Mouse (Mus musculus): ENCODE measurements around the gene Zfp580. TPM values are rescaled to one million over a fixed set of nuclear protein-coding genes. Genes with fewer than 3 reads are reported as not detected.
"Not testable (repeated sequence)": the region's sequence is repeated elsewhere in the genome, so short reads cannot be mapped to it uniquely, and the experiment has no call there.

Zfp580 gene
- polyA plus RNA-seq, 1 experiment: 36.9 TPM

DNA sequence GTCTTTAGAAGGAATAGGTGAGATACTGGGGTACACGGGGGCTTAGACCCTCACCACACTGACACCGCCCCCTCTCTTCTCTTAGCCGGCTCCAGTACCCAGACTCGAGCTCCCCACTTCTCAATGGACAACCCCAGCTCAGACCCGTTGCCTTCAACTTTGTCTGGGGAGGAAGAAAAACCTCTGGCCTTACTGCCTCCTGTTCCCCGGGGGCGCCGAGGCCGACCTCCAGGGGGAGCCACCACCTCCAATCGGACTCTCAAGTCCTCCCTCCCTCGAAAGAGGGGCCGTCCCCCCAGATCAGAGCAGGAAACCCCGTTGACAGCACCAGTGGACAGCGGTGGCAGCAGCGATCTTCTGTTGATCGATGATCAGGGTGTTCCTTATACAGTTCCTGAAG, 34.0 kb upstream of the Zfp580 start:
- Histone ChIP-seq H3K27ac (ENCODE audit: insufficient read depth, low read length) (no peak overlapping the region), H3K4me3 (ENCODE audit: insufficient read depth, low read length) (no peak overlapping the region), H3K4me1 (ENCODE audit: control insufficient read depth, insufficient read depth, low read length) (no peaks in the 10 kb centered on the region)
- TF ChIP-seq POLR2A (IDR thresholded peaks at IDR 0.05; ENCODE audit: extremely low read depth, insufficient read depth, low read length) (no peak), CTCF (IDR thresholded peaks at IDR 0.05; ENCODE audit: extremely low read depth, insufficient read depth, low read length) (no peak)

DNA sequence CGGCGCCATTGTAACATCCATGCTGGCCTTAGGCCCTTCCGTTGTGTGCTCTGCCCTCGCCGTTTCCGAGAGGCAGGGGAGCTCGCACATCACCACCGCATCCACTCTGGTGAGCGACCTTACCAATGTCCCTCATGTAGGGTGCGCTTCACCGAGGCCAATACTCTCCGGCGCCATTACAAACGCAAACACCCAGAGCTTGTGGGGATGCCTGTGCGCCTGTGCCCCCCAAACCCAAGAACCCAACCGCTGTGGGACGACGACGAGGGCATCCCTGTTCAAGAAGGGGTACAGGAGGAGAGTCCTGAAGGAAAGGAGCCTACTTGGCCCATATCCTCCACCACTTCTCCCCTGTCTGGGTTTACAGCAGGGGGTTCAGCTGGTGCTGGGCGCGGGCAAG, 33.4 kb upstream of the Zfp580 start:
- H3K4me3 ChIP-seq (ENCODE audit: insufficient read depth, low read length): no peak overlapping the region
- H3K27ac ChIP-seq (ENCODE audit: insufficient read depth, low read length): no peak overlapping the region
- H3K4me1 ChIP-seq (ENCODE audit: control insufficient read depth, insufficient read depth, low read length): no peaks in the 10 kb centered on the region; the same call in 1 of the 2 replicates
- no peak for TF ChIP-seq CTCF (IDR thresholded peaks at IDR 0.05; ENCODE audit: extremely low read depth, insufficient read depth, low read length)

DNA sequence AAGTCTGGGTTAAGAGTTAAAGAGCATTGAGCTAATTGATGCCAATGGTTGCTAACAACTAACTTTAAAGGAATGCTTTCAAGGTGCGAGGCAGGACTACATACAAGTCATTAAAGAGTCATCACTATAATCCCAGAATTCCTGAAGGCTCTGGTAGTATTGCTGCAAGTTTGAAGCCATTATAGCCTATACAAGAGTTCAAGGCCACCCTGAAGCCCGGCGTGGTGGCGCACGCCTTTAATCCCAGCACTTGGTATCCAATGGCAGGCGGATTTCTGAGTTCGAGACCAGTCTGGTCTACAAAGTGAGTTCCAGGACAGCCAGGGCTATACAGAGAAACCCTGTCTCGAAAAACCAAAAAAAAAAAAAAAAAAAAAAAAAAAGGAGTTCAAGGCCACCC, 31.8 kb upstream of the Zfp580 start:
- not testable (repeated sequence) for H3K27ac ChIP-seq (ENCODE audit: insufficient read depth, low read length); H3K4me1 ChIP-seq (ENCODE audit: control insufficient read depth, insufficient read depth, low read length)
- peak overlapping the region; percentile 39; the same call in 1 of the 2 replicates for H3K4me3 ChIP-seq (ENCODE audit: insufficient read depth, low read length)

DNA sequence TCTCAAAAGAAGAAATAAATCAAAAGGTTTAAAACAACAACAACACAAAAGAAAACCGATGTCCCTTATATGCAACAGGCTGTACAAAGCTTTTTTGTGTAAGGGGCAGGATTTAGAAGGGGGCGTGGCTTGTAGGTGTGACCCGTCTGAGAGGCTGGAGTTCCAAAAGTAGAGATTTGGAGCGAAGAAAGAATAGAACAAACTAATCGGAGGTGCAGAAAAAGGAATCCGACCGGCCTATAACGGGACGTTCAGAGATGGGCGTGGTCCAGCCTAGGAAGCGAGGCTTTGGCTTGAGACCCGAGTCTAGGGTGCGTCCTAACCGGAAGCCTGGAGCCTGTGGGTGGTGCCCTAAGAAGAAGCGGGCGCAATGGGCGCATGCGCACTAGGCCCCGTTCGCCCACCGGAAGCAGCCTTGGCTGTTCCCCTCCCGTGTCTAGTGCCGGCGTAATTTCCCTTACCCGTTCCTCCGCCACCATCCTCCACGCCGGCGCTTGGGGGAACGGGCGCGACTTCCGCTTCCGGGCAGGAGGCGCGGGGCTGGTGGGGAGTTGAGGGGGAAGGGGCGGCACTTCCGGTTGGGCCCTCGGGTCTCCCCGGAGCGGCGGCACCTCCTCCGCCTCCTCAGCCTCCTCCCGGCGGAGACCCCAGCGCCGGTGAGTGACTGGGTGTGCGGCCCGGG, 31.2 kb upstream of the Zfp580 start, which contains the start of the genes Zfp865 and Ccdc106:
TSS of gene Zfp865 (plus strand) at position 377 of the 682 bp plus-strand sequence.
TSS of gene Ccdc106 (plus strand) at position 554 of the 682 bp plus-strand sequence.
- no peak for TF ChIP-seq CTCF (IDR thresholded peaks at IDR 0.05; ENCODE audit: extremely low read depth, insufficient read depth, low read length)
- peak; percentile 66 for TF ChIP-seq POLR2A (IDR thresholded peaks at IDR 0.05; ENCODE audit: extremely low read depth, insufficient read depth, low read length)
- H3K4me1 ChIP-seq (ENCODE audit: control insufficient read depth, insufficient read depth, low read length): peaks cover 1% of the 10 kb centered on the region; the same call in 1 of the 2 replicates
- H3K4me3 ChIP-seq (ENCODE audit: insufficient read depth, low read length): peak within 1 kb of the TSS; percentile 39

DNA sequence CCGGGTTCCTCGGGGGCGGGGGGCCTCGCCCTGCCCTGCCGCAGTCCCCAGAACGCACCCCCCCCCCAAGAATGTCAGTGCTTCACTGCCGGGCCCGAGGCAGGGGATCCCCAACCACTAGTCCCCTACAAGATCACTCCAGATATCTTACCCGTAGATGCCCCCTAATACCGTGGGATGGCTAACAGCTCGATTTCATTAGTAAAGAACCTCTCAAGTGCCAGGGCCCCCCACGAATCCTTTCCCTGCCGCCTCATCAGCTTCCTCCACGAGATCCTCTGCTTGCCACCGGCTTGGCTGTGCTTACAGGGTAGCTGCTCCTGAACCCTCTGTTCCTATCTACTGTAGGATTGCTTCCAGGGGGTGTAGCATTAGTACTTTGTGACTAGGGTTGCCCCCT, 30.7 kb upstream of the Zfp580 start:
- Histone ChIP-seq H3K4me1 (ENCODE audit: control insufficient read depth, insufficient read depth, low read length) (peaks cover 1% of the 10 kb centered on the region; the same call in 1 of the 2 replicates), H3K4me3 (ENCODE audit: insufficient read depth, low read length) (peak overlapping the region; percentile 39), H3K27ac (ENCODE audit: insufficient read depth, low read length) (peak overlapping the region; percentile 92)
- TF ChIP-seq CTCF (IDR thresholded peaks at IDR 0.05; ENCODE audit: extremely low read depth, insufficient read depth, low read length) (no peak), POLR2A (IDR thresholded peaks at IDR 0.05; ENCODE audit: extremely low read depth, insufficient read depth, low read length) (no peak)

More for the DNA sequence above, 31.2 kb upstream of the Zfp580 start, which contains the start of the genes Zfp865 and Ccdc106:
- peak within 1 kb of the TSS; percentile 92 for H3K27ac ChIP-seq (ENCODE audit: insufficient read depth, low read length)

DNA sequence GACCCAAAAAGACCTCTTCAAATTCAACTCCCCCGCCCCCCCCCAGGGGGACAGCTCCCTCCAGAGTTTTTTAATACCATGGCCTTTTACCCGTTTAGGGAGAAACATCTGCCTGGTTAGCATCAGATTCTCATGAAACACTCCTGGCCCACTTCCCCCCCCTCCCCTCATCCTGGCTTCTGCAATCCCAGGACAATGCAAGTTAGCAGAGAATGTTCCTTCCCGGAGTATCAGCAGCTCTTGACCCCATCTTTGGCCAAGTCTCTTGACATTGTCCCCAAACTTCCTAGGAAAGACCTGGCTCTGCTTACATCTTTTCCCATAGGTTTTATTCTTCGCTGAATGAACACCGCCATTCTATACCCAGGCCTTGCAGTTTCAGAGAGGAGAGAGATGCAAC, 30.1 kb upstream of the Zfp580 start:
- no peak for TF ChIP-seq POLR2A (IDR thresholded peaks at IDR 0.05; ENCODE audit: extremely low read depth, insufficient read depth, low read length)
- no peak for TF ChIP-seq CTCF (IDR thresholded peaks at IDR 0.05; ENCODE audit: extremely low read depth, insufficient read depth, low read length)
- H3K4me1 ChIP-seq (ENCODE audit: control insufficient read depth, insufficient read depth, low read length): peaks cover 1% of the 10 kb centered on the region; the same call in 1 of the 2 replicates
- 0 out of 2 replicates have a peak overlapping the region, but pooled peaks have one; percentile 92 for H3K27ac ChIP-seq (ENCODE audit: insufficient read depth, low read length)
- H3K4me3 ChIP-seq (ENCODE audit: insufficient read depth, low read length): peak overlapping the region; percentile 39

DNA sequence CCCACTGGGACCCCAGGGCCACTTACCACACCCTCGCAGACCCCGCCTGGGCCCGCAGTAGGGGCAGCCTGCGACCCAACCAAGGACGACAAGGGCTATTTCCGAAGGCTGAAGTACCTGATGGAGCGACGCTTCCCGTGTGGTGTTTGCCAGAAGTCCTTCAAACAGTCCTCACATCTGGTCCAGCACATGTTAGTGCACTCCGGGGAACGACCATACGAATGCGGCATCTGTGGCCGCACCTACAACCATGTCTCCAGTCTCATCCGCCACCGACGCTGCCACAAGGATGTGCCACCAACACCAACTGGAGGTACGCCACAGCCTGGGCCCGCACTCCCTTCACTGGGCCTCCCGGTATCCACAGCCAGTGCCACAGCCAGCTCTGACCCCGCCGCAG, 21.8 kb upstream of the Zfp580 start:
- H3K4me3 ChIP-seq (ENCODE audit: insufficient read depth, low read length): no peak overlapping the region
- TF ChIP-seq CTCF (IDR thresholded peaks at IDR 0.05; ENCODE audit: extremely low read depth, insufficient read depth, low read length) (no peak), POLR2A (IDR thresholded peaks at IDR 0.05; ENCODE audit: extremely low read depth, insufficient read depth, low read length) (no peak)
- peaks cover 2% of the 10 kb centered on the region; the same call in 1 of the 2 replicates for H3K4me1 ChIP-seq (ENCODE audit: control insufficient read depth, insufficient read depth, low read length)
- no peak overlapping the region for H3K27ac ChIP-seq (ENCODE audit: insufficient read depth, low read length)

DNA sequence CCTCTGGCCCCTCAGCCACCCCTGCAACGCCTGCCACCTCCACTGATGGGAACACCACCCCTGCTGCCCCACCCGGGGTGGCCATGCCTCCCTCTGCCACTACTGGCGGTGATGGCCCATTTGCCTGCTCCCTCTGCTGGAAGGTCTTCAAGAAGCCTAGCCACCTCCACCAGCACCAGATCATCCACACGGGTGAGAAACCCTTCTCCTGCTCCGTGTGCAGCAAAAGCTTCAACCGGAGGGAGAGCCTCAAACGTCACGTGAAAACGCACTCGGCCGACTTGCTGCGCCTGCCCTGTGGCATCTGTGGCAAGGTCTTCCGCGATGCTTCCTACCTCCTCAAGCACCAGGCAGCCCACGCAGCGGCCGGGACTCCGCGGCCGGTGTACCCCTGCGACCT, 21.4 kb upstream of the Zfp580 start:
- Histone ChIP-seq H3K4me1 (ENCODE audit: control insufficient read depth, insufficient read depth, low read length) (peaks cover 2% of the 10 kb centered on the region; the same call in 1 of the 2 replicates), H3K27ac (ENCODE audit: insufficient read depth, low read length) (no peak overlapping the region), H3K4me3 (ENCODE audit: insufficient read depth, low read length) (no peak overlapping the region)
- TF ChIP-seq POLR2A (IDR thresholded peaks at IDR 0.05; ENCODE audit: extremely low read depth, insufficient read depth, low read length): no peak
- no peak for TF ChIP-seq CTCF (IDR thresholded peaks at IDR 0.05; ENCODE audit: extremely low read depth, insufficient read depth, low read length)

DNA sequence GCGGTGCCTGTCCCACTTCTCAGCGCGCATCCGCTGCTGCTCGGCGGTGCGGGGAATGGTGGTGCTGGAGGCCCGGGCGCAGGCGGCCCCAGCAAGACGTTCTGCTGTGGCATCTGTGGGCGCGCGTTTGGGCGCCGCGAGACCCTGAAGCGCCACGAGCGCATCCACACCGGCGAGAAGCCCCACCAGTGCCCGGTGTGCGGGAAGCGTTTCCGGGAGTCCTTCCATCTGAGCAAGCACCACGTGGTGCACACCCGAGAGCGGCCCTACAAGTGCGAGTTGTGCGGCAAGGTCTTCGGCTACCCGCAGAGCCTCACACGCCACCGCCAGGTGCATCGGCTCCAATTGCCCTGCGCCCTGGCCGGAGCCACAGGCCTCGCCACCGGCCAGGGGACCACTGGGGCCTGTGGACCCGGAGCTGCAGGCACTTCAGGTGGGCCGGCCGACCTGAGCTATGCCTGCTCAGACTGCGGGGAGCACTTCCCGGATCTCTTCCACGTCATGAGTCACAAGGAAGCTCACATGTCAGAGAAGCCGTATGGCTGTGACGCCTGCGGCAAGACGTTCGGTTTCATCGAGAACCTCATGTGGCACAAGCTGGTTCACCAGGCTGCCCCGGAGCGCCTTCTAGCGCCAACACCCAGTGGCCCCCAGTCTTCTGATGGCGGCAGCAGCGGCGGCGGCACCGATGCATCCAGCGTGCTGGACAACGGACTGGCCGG, 20.6 kb upstream of the Zfp580 start:
- H3K4me3 ChIP-seq (ENCODE audit: insufficient read depth, low read length): no peak overlapping the region
- H3K27ac ChIP-seq (ENCODE audit: insufficient read depth, low read length): no peak overlapping the region
- TF ChIP-seq POLR2A (IDR thresholded peaks at IDR 0.05; ENCODE audit: extremely low read depth, insufficient read depth, low read length) (no peak), CTCF (IDR thresholded peaks at IDR 0.05; ENCODE audit: extremely low read depth, insufficient read depth, low read length) (no peak)
- H3K4me1 ChIP-seq (ENCODE audit: control insufficient read depth, insufficient read depth, low read length): peaks cover 2% of the 10 kb centered on the region; the same call in 1 of the 2 replicates

DNA sequence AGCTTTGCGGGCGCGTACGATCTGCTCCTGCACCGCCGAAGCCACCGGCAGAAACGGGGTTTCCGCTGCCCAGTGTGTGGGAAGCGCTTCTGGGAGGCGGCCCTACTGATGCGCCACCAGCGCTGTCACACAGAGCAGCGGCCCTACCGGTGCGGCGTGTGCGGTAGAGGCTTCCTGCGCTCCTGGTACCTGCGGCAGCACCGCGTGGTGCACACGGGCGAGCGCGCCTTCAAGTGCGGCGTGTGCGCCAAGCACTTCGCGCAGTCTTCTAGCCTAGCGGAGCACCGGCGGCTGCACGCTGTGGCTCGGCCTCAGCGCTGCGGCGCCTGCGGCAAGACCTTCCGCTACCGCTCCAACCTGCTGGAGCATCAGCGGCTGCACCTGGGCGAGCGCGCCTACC, 19.8 kb upstream of the Zfp580 start:
- H3K27ac ChIP-seq (ENCODE audit: insufficient read depth, low read length): no peak overlapping the region
- H3K4me1 ChIP-seq (ENCODE audit: control insufficient read depth, insufficient read depth, low read length): peaks cover 2% of the 10 kb centered on the region; the same call in 1 of the 2 replicates
- H3K4me3 ChIP-seq (ENCODE audit: insufficient read depth, low read length): no peak overlapping the region
- TF ChIP-seq POLR2A (IDR thresholded peaks at IDR 0.05; ENCODE audit: extremely low read depth, insufficient read depth, low read length): no peak
- TF ChIP-seq CTCF (IDR thresholded peaks at IDR 0.05; ENCODE audit: extremely low read depth, insufficient read depth, low read length): no peak
